Mouse (Mus musculus): ENCODE results near the gene Cd81. TPM values are rescaled to one million over a fixed set of nuclear protein-coding genes. Genes with fewer than 3 reads are reported as not detected.

Gene Cd81
- total RNA-seq, 2 experiments from 2014 or later: 347 to 375 TPM

DNA sequence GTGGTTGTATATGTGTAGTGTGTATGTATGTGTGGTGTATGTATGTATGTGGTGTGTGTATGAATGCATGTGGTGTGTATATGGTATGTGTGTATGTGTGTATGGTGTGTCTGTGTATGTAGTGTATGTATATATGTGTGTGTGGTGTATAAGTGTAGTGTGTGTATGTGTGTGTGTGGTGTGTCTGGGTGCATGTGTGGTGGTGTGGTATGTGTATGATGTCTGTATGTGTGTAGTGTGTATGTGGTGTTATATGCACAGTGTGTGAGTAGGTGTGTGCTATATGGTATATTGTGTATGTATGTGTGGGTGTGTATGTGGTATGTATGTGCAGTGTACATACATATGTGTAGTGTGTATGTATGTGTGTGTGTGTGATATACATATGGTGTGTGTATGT lies 32.5 kb upstream of the Cd81 start:
- no peak for DNase-seq (ENCODE audit: low spot score in 2 of 2)

DNA sequence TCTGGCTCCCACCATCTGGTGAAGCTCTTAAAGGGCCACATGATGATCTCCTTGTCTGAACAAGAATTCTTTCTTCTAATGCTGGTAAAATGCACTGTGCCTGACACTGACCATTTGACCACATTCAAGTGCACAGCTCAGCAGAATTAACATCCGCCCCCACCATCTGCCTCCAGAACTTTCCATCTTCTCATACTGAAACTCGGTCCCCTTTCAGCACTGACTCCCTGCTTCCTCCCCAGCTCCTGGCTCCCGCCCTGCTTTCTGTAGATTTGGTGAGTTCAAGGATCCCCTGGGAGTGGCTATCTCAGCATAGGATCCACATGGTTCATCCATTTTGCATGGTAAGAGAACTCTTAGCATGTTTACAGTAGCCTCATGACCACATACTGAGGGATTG lies 31.8 kb upstream of the Cd81 start:
- DNase-seq (ENCODE audit: low spot score in 2 of 2): no peak

DNA sequence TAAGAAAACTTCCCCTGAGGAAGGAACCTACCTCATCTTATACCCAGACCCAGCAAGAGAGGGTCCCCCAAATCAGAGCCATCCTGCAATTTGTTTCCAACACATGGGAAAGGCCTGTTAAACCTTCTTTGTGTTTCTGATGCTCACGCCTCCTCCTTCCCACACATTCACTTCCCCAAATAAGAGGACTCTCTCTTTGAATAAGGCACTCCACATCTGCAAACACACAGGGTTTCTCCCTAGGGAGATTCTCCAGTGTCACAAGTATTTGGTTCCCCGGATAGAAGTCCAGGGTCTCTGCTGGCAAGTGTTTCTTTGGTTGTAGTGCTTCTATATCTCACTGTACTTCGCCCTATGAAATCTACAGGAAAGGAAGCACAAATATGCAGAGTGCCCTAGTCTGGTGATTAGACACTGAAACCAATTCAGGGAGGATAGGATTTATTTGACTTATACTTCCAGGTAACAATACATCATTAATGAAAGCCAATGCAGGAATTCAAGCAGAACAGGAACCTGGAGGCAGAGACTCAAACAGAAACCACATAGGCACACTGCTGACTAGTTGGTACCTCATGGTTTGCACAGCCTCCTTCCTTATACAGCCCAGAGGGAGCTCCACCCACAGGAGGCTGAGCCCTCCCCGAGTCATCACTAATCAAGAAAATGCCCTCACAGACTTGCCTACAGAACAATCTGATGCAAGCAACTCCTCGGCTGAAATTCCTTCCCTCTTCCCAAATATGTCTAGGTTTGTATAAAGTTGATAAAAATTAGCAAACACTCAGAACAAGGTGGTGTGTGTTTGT lies 31.0 kb upstream of the Cd81 start:
- DNase-seq (ENCODE audit: low spot score in 2 of 2): no peak

DNA sequence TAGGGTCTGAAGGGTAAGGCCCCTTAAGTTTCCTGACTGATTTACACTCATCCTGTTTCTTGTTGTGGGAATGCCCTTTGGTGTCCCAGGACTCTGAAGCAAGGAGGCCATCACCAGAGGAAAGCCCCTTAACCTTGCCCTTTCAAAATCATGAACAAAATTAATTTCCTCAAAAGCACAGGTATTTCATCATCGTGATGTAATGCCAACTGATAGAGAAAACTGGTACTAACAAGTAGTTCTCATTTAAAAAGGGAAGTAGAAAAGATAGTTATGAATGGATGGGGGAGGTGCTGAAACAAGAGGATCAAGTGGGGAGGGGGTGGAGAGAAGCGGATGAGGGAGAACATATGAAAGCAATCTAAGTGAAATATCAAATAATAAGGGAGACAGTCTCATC lies 29.0 kb upstream of the Cd81 start:
- DNase-seq (ENCODE audit: low spot score in 2 of 2): no peak

DNA sequence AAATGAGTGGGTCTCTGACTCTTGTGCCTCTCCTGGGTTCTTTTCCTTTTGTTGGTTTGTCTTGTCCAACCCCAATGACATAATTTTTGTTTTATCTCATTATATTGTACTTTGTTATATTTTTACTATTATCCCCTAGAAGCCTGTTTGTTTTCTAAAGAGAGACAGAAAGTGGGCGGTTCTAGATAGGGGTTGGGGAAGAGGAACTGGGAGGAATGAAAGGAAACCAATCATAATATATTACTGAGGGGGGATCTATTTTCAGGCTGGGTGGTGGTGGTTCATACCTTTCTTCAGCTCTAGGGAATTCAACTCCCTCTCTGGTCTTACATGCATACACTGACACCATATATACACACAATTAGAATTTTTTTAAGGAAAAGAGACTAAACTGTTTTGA lies 28.2 kb upstream of the Cd81 start:
- DNase-seq (ENCODE audit: low spot score in 2 of 2): no peak

DNA sequence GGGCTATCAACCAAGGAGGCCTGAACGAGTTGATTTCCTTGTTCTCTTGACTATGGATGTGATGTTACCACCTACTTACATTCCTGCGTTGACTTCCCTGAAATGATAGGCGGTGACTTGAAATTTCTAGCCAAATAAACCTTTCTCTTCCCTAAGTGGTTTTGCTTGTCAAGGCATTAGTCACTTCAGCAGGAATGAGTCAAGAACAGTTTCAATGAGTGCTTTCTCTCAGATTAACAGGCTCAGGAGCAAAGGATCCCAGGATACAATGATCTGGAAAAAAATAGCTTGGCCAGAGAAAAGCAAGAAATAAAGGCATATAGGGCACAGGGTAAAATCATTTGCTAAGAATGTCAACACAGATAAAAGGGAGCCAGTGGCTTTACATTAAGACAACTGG lies 27.0 kb upstream of the Cd81 start:
- DNase-seq (ENCODE audit: low spot score in 2 of 2): no peak

DNA sequence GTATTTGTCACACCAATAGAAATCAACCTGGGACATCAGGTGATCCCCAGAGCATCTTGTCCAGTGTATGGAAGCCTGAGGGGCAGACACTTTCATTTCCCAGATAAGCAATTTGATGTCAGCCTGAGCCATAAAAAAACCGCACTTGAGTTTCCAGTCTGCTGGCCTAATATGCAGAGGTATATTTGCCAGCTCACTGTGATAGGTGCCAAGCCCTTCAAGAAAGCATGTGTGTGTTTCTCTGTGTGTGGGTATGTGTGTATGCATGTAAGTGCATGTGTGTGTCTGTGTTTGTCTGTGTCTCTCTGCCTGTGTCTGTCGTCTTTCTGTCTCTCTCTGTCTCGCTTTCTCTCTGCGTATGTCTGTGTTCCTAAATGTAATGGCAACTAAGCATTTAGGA lies 25.3 kb upstream of the Cd81 start:
- DNase-seq (ENCODE audit: low spot score in 2 of 2): no peak

DNA sequence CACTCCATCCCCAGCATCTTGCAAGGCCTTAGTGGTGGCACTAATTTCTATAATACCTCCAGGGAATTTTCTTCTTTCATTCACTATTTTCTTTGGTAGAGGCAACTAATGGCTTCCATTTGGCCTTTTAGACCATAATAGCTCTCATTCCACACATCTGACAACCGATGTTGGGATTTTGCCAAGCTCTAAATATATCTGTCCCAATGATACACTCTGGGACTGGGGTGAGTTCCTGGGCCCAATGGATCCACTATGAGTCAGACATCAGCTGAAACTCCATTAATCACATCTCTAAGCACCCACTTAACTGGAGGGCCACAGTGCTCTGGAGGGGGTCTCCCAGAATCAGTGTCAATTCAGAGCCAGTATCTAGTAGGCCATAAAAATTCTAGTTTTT lies 20.7 kb upstream of the Cd81 start:
- no peak for DNase-seq (ENCODE audit: low spot score in 2 of 2)

DNA sequence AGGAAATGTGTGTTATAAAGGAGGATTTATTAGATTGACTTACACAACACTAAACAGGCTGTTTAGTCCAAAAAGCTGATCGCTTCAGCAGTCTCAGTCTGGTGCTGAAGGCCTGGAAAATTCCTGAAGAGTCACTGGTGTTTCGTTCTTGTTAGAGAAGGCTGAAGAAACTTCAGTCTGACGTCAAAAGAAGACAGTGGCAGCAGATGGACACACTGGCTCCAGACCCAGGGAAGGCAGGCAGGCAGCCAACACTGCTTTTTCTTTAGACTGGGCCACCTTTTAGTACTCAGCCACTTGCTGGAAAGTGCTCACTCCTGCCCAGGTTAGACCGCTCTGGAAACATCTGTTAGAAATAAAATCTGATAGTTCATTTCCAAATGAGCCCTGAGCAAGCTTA lies 19.0 kb upstream of the Cd81 start:
- DNase-seq (ENCODE audit: low spot score in 2 of 2): no peak

DNA sequence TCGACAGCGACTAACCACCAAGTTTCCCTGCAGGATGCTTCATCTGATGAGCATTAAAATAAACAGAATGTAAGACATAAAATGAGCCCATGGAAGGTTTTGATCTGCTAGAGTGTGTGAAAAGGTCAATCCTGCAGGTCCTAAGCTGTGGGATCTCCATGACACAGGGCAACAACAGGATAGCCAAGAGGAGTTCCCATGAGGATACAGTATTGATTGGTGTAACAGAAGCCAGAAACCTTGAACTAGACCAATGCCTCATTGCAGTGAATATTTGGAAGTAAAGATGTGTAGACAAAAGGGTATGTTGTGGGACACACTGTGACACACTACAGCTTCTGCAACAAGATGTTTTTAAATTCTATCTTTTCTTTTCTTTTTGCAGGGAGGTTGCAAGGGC lies 18.4 kb upstream of the Cd81 start:
- DNase-seq (ENCODE audit: low spot score in 2 of 2): no peak

DNA sequence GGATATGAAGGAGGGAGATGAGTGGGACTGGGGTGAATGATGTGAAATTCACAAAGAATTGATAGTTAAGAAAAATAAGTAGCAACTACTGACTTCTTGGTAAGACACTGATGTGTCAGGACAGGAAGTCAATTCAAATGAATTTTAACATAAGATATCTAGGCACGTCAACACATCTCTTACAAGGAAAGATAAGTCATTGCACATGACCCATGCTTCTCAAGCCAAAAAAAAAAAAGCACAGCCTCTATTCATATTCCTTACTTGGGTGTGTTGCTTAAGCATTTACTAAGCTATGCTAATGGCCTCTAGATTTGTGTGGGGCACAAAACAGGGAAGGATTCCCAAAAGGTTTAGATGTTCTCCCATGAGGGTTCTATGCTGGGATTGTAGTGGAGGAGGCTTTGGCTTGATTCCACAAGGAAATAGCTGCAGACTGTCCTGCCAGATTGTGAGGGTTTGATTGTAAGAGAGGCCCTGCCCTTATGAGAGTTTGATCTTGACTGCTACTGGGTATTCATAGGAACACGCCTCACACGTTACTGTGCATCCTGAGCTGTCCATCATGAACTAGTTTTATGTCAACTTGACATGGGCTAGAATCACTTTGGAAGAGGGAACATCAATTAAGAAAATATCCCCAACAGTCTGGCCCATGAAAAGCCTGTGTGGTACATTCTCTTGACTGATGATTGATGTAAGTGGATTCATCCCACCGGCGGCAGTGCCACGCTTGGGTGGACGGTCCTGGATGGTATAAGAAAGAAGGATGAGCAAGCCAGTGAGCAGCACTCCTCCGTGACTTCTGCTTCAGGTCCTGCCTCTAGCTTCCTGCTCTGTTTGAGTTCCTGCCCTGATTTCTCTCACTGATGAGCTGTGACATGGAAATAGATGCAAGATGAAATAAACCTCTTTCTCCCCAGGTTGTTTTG lies 17.8 kb upstream of the Cd81 start:
- DNase-seq (ENCODE audit: low spot score in 2 of 2): no peak

DNA sequence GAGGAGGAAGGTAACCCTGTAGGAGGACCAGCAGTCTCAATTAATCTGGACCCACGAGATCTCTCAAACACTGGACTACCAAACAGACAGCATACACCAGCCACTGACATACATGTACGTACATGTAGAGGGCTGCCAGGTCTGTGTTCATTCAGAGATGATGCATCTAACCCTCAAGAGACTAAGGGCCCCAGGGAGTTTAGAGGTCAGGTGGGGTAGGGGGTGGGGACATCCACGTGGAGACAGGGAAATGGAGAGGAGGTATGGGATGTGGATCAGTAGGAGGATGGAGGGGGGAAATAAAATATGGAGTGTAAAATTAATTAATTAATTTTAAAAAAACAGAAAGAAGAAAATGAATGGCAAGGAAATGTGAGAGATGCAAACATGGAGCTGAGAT lies 15.8 kb upstream of the Cd81 start:
- DNase-seq (ENCODE audit: low spot score in 2 of 2): no peak

DNA sequence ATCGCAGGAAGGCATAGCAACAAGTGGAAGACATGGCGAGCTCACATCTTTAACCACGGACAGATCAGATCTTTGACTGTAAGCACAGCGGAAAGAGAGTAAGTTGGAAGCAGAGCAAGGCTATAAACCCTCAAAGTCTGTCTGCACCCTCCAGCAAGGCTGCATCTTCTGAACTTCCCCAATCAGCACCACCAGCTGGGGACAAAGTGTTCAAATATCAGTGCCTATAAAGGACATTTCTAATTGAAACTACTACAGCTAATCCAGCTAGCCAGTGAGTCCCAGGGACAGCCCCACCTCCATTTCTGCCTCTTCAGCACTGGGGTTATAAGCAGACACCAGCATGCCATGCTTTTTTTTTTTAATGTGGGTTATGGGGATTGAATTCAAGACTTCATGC lies 15.2 kb upstream of the Cd81 start:
- DNase-seq (ENCODE audit: low spot score in 2 of 2): no peak

DNA sequence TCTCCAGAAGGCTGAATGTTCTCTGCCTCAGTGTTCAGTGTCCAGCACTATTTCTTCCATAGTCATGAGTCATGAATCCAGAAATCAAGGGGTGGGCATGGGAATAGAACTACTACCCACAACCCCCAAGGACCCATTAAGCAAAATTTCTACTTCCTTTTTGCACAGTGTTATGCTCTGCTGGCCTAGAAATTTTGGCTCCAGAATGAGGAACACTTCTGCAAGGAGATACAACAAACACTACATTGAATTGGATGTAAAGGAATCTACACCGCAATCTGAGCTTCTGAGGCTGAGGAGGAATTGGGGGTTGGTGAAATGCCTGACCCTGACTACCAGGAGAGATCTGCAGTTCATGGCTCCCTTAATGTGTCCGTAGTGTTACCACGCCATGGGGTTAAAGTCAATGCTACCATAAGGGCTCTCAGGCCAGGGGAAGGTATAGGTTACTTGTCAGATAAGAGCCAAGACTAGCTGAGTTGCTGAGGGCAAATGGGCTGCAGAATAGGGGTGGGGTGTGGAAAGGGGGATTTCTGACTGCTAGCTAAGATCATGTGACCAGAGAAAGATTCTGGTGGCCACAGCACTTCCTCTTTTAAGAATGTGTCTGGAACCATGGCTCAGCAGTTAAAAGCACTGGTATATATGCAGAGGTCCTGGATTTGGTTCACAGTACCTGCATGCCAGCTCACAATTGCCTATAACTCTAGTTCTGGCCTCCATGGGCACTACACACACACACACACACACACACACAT lies 14.2 kb upstream of the Cd81 start:
- no peak for DNase-seq (ENCODE audit: low spot score in 2 of 2)

DNA sequence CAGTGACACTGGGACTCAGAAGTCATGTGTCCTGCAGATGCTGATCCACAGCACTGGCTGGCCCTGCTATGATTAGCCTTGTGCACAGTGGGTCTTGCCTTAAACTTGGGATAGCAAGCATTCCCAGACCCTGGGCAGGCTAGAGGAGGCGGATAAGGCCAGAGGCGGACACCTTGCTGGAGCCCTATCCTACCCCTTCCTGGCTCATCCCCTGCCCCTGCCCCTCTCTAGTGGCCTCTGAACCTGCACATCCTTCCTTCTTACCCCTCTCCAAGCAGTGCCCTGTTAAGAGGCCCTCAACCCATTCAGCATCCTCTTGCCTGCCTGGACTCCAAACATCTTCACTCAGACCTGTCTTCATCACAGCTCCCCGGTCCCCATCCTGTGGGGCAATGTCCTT lies 12.0 kb upstream of the Cd81 start:
- no peak for DNase-seq (ENCODE audit: low spot score in 2 of 2)

DNA sequence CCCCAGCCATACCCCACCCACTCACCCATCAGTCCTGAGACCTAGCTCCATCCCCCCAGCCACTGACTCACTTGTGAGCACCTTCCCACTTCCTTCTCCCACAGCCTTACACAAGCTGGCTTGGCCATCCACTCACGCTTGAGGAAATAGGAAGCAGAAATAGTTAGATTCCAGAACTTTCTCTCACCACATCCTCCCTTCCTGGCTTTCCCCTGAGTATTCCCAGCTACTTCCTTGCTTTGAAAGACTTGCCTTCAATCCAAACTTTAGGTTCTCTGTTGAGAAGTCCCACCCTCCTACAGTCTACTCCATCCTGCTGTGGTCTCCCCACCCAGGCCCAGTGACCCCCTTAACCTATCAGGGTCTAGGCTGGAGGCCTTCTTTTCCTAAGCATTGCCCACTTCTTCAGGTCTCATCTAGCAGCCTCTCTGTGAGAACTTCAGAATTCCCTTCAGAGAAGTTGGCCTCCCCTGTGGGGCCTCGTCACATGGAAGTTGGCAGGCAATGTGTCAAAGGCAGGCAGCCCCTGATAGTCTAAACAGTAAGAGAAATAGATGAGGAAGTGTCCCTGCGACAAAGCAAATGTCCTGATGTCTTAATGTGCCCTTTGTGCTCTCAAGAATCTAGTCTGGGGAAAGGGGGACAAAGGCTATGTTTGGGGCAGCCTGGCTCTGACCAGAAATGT lies 11.3 kb upstream of the Cd81 start:
- DNase-seq (ENCODE audit: low spot score in 2 of 2): no peak

DNA sequence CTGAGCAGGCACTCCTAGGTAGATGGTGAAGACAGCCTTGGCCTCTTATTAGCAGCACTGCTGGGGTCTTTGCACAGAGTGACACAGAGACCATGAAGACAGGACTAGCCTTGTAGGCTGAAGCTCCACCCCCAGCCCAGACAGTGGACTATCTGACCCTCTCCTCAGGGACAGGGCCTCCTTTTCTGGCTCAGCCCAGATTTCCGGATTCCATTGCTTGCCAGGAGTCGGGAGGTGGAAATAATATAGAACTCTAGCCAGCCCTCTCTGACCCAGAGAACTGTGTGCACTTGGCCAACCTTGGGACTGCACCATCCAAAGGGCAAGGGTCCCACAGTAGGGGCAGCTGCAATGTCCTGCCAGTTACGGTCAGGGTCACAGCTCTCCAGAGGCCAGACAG lies 10.4 kb upstream of the Cd81 start:
- no peak for DNase-seq (ENCODE audit: low spot score in 2 of 2)

DNA sequence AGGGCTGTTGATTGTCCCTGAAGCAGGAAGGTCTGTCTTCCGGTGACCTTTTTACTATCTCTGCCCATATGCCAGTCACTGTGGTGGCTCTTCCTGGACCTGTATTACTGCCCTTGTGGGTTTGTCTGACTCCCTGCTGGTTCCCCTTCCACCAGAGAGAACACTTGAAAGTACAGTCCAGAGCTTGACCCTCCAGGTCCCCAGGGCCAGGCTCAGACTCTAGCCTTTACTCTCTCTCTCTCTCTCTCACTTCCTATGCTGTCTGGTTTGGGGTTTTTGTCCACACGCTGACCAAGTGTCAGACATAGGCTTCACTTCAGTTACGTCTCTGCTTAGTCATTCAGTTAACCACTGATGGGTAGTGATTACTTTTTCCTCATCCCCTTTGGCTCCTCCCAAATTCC lies 9.6 kb upstream of the Cd81 start:
- DNase-seq (ENCODE audit: low spot score in 2 of 2): no peak

DNA sequence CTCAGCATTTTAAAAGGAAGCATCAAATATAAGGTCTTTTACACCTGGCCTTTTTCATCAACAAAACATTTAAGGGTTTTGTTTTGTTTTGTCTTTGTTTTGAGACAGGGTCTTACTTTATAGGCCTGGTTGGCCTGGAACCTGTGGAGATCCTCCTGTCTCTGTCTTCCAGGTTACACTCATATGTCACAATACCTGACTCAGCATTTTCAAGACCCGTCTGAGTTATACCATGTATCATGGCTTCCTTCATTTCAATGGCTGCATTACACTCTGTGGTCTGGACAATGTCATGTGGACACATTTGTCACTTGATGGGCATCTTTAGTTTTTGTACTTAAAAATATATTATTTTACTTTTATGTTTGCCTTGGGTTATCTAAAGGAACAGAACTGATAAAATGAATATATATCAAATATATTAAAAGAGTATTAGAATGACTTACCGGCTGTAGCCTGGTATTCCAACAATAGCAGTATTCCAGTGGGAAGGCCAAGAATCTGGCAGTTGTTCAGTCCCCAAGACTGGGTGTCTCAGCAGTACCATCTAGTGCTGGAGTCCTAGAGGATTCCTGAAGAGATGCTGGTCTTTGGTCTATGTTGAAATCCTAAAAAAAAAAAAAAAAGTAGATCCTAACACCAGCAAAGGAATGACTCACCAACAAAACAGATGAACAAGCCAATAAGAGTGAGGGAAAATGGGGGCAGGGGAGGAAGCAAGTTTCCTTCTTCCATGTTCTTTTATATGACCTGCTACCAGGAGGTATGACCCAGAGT lies 8.3 kb upstream of the Cd81 start:
- DNase-seq (ENCODE audit: low spot score in 2 of 2): no peak

DNA sequence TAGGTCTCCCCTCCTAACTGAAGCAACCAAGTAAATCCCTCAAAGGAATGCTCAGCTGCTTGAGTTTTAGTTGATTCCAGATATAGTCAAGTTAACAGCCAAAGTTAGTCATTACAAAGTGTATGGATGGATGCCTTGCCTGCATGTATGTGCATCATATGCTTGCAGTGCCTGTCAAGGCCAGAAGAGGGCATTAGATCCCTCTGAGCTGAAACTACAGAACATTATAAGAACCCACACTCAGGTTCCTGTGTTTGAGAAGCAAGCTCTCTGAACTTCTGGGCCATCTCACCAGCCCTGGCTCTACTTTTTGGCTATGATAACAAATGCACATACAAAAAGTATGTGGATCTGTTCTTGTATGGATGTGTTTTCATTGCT lies 7.7 kb upstream of the Cd81 start:
- no peak for DNase-seq (ENCODE audit: low spot score in 2 of 2)

DNA sequence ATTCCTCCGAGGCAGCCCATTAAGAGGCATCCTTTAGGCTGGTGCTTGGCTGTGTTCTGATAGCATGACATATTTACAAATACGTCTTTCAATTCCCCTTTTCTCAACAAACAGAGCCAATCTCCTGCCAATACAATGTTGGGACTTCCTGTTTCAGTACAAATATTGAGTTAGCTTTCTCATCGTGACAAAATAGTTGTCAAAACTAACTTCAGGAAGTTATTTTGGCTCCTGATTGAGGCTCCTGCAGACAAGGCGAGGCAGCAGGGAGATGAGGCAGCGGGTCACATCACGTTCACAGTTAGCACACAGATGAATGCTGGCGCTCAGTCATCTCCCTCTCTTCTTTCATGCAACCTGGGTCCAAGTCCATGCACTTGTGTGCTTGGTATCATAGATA lies 6.2 kb upstream of the Cd81 start:
- no peak for DNase-seq (ENCODE audit: low spot score in 2 of 2)

Data from gastrocnemius, postnatal 4 days (tissue).